Mouse (Mus musculus) limb, embryonic 11.5 days (tissue): ENCODE results near the gene Nop53. TPM values are rescaled to one million over a fixed set of nuclear protein-coding genes. Genes with fewer than 3 reads are reported as not detected.
"Not testable (repeated sequence)": the region's sequence is repeated elsewhere in the genome, so short reads cannot be mapped to it uniquely, and the experiment has no call there.

Experiments used
- ATAC-seq: fragments of 200-750 bp; cut with Nextera tagmentation; 2 replicates; pipeline ENCODE4 v1.8.0; 2017; ENCODE audit warnings: low read depth; ENCODE audit not compliant: insufficient number of reproducible peaks, low FRiP score, low TSS enrichment
- DNase-seq: peaks from one replicate; pipeline ENCODE4 v3.0.0-alpha.2; 2015; ENCODE audit warnings: low spot score
- H3K27ac ChIP-seq: fragments of 300-500 bp; sonication (generic); replicated peaks from 2 replicates; pipeline ENCODE4 v1.5.1; 2014; ENCODE audit warnings: low read depth, mild to moderate bottlenecking, low read length
- H3K27me3 ChIP-seq: fragments of 300-500 bp; sonication (generic); 2 replicates; pipeline ENCODE4 v1.6.1; 2014; ENCODE audit warnings: mild to moderate bottlenecking, low read length, mixed read lengths; ENCODE audit not compliant: control insufficient read depth, insufficient read depth
- H3K36me3 ChIP-seq: fragments of 300-500 bp; sonication (generic); 2 replicates; pipeline ENCODE4 v1.6.1; 2014; ENCODE audit warnings: mild to moderate bottlenecking, low read length, moderate library complexity, mixed read lengths; ENCODE audit not compliant: control insufficient read depth, insufficient read depth
- H3K4me1 ChIP-seq: fragments of 300-500 bp; sonication (generic); 2 replicates; pipeline ENCODE4 v1.6.1; 2014; ENCODE audit warnings: low read length, mixed read lengths; ENCODE audit not compliant: control insufficient read depth, insufficient read depth
- H3K4me2 ChIP-seq: fragments of 300-500 bp; sonication (generic); 2 replicates; pipeline ENCODE4 v1.6.1; 2014; ENCODE audit warnings: low read depth, mild to moderate bottlenecking, moderate library complexity; ENCODE audit not compliant: severe bottlenecking
- H3K4me3 ChIP-seq: fragments of 300-500 bp; sonication (generic); 2 replicates; pipeline ENCODE4 v1.5.1; 2014; ENCODE audit warnings: low read depth, low read length
- H3K9ac ChIP-seq: fragments of 300-500 bp; sonication (generic); 2 replicates; pipeline ENCODE4 v1.6.1; 2014; ENCODE audit warnings: mild to moderate bottlenecking, low read length
- H3K9me3 ChIP-seq: fragments of 300-500 bp; sonication (generic); 2 replicates; pipeline ENCODE4 v1.6.1; 2016; ENCODE audit warnings: low read length; ENCODE audit not compliant: control insufficient read depth
- WGBS: fragments of 180-500 bp; shearing (Covaris S2); extraction: QIAGEN DNeasy Blood & Tissue Kit; methylation state at CpG from one replicate; pipeline ENCODE4 v1.1.7; 2014; 5-methylcytosine and 5-hydroxymethylcytosine counted together
- polyA plus RNA-seq: library from polyadenylated mRNA; unstranded; fragments of >200 nt; fragmentation: Nextera tagmentation; extraction: Ambion mirVana; gene quantifications from 2 replicates; pipeline ENCODE4 v1.2.1, GENCODE M21; 2014

Nop53 gene
- polyA plus RNA-seq, 1 experiment from 2014 or later: 197 TPM

- H3K4me2 ChIP-seq: peak overlapping the region; percentile 79
- H3K9ac ChIP-seq: peak overlapping the region; percentile 87
- H3K27me3 ChIP-seq: no peaks in the 10 kb centered on the region
- H3K36me3 ChIP-seq: peaks cover 14% of the 10 kb centered on the region
- H3K27ac ChIP-seq: peak overlapping the region; percentile 62
- peak overlapping the region; percentile 71 for H3K4me3 ChIP-seq
- peaks cover 11% of the 10 kb centered on the region for H3K4me1 ChIP-seq
- WGBS: 0% methylated on average over 10 of the region's 10 CpGs
- peak; percentile 58 for ATAC-seq
- peak; percentile 73 for DNase-seq
- no peaks in the 10 kb centered on the region; the same call in 1 of the 2 replicates for H3K9me3 ChIP-seq
These were observed 24.1 kb downstream of the Nop53 start for GRCm38 (mm10) chr7:15921796-15922195.

GRCm38 (mm10) chr7:15920645-15921190, 25.2 kb downstream of the Nop53 start:
- H3K4me3 ChIP-seq: peak overlapping the region; percentile 71
- H3K27me3 ChIP-seq: no peaks in the 10 kb centered on the region
- H3K4me1 ChIP-seq: peaks cover 11% of the 10 kb centered on the region
- peak overlapping the region; percentile 79 for H3K4me2 ChIP-seq
- no peak overlapping the region for H3K9ac ChIP-seq
- DNase-seq: no peak
- 88% methylated on average over 6 of the region's 6 CpGs for WGBS
- ATAC-seq: no peak
- no peaks in the 10 kb centered on the region; the same call in 1 of the 2 replicates for H3K9me3 ChIP-seq
- no peak overlapping the region for H3K27ac ChIP-seq
- H3K36me3 ChIP-seq: peaks cover 14% of the 10 kb centered on the region

- Histone ChIP-seq H3K9me3 (no peaks in the 10 kb centered on the region; the same call in 1 of the 2 replicates), H3K27me3 (no peaks in the 10 kb centered on the region), H3K36me3 (peaks cover 14% of the 10 kb centered on the region), H3K4me1 (peaks cover 11% of the 10 kb centered on the region), H3K4me2 (no peak overlapping the region), H3K9ac (no peak overlapping the region), H3K4me3 (no peak overlapping the region), H3K27ac (no peak overlapping the region)
- ATAC-seq (no peak), DNase-seq (no peak)
- 95% methylated on average over 9 of the region's 9 CpGs for WGBS
These were observed 25.9 kb downstream of the Nop53 start for GRCm38 (mm10) chr7:15919947-15920346.

- H3K9me3 ChIP-seq: no peaks in the 10 kb centered on the region
- H3K27me3 ChIP-seq: no peaks in the 10 kb centered on the region
These were observed 27.5 kb downstream of the Nop53 start for GRCm38 (mm10) chr7:15918371-15918770.

GRCm38 (mm10) chr7:15916996-15917395, 28.9 kb downstream of the Nop53 start:
- Histone ChIP-seq H3K27me3 (no peaks in the 10 kb centered on the region), H3K4me1 (peaks cover 11% of the 10 kb centered on the region), H3K4me2 (no peak overlapping the region), H3K27ac (no peak overlapping the region), H3K4me3 (no peak overlapping the region), H3K9me3 (no peaks in the 10 kb centered on the region), H3K36me3 (peaks cover 14% of the 10 kb centered on the region), H3K9ac (no peak overlapping the region)
- DNase-seq: no peak
- ATAC-seq: no peak
- 82% methylated on average over 4 of the region's 4 CpGs for WGBS

More at GRCm38 (mm10) chr7:15918371-15918770, 27.5 kb downstream of the Nop53 start:
- H3K4me1 ChIP-seq: peaks cover 11% of the 10 kb centered on the region
- DNase-seq (no peak), ATAC-seq (no peak)
- H3K4me3 ChIP-seq: no peak overlapping the region
- H3K9ac ChIP-seq: no peak overlapping the region
- no peak overlapping the region for H3K27ac ChIP-seq
- H3K4me2 ChIP-seq: no peak overlapping the region
- H3K36me3 ChIP-seq: peaks cover 14% of the 10 kb centered on the region

- ATAC-seq: no peak
- 75% methylated on average over 3 of the region's 3 CpGs for WGBS
These were observed 29.6 kb downstream of the Nop53 start for GRCm38 (mm10) chr7:15916134-15916723.

GRCm38 (mm10) chr7:15915695-15916094, 30.2 kb downstream of the Nop53 start:
- H3K9me3 ChIP-seq, H3K4me3 ChIP-seq, ATAC-seq, H3K27me3 ChIP-seq, H3K9ac ChIP-seq, H3K4me2 ChIP-seq, DNase-seq, H3K27ac ChIP-seq, H3K4me1 ChIP-seq: not testable (repeated sequence)
- peaks cover 14% of the 10 kb centered on the region for H3K36me3 ChIP-seq
- 88% methylated on average over 4 of the region's 4 CpGs for WGBS

More at GRCm38 (mm10) chr7:15916134-15916723, 29.6 kb downstream of the Nop53 start:
- DNase-seq: no peak
- no peak overlapping the region for H3K9ac ChIP-seq
- H3K4me3 ChIP-seq: no peak overlapping the region
- H3K27ac ChIP-seq: no peak overlapping the region
- no peak overlapping the region for H3K4me2 ChIP-seq
- H3K4me1 ChIP-seq: peaks cover 10% of the 10 kb centered on the region
- H3K36me3 ChIP-seq: peaks cover 14% of the 10 kb centered on the region
- H3K9me3 ChIP-seq: no peaks in the 10 kb centered on the region
- H3K27me3 ChIP-seq: no peaks in the 10 kb centered on the region

- no peaks in the 10 kb centered on the region for H3K27me3 ChIP-seq
- ATAC-seq (no peak), DNase-seq (no peak)
- H3K27ac ChIP-seq: no peak overlapping the region
- H3K9ac ChIP-seq: no peak overlapping the region
- no peak overlapping the region for H3K4me2 ChIP-seq
- peaks cover 8% of the 10 kb centered on the region for H3K36me3 ChIP-seq
- WGBS: 73% methylated on average over 2 of the region's 2 CpGs
- H3K9me3 ChIP-seq: no peaks in the 10 kb centered on the region
- H3K4me3 ChIP-seq: no peak overlapping the region
- no peaks in the 10 kb centered on the region for H3K4me1 ChIP-seq
These were observed 31.1 kb downstream of the Nop53 start for GRCm38 (mm10) chr7:15914751-15915150.
